Mouse (Mus musculus) CH12.LX (cell line): ENCODE measurements around the gene Col5a3. TPM values are rescaled to one million over a fixed set of nuclear protein-coding genes. Genes with fewer than 3 reads are reported as not detected.

Source experiments
- DNase-seq: peaks from one replicate; pipeline ENCODE4 v3.0.0-alpha.2; 2013; ENCODE audit errors: extremely low read depth
- H3K27ac ChIP-seq: 2 replicates; pipeline ENCODE4 v1.5.1; 2012; ENCODE audit warnings: low read depth, mild to moderate bottlenecking, control low read depth, moderate library complexity; ENCODE audit not compliant: insufficient read depth
- H3K27me3 ChIP-seq: replicated peaks from 2 replicates; pipeline ENCODE3; 2012; ENCODE audit warnings: inconsistent platforms
- H3K36me3 ChIP-seq, 2 experiments: replicated peaks in 1 of 2; 2 replicates each; pipeline versions ENCODE3 to v1.6.1; 2012; ENCODE audit warnings: inconsistent platforms in 1 of 2, low read length in 1 of 2, mild to moderate bottlenecking in 1 of 2, mixed read lengths in 1 of 2, moderate library complexity in 1 of 2; ENCODE audit not compliant: control insufficient read depth in 1 of 2, insufficient read depth in 1 of 2
- H3K4me1 ChIP-seq, 2 experiments: 2 replicates each; pipeline ENCODE4 v1.6.1; 2012; ENCODE audit warnings: inconsistent platforms in 1 of 2, moderate library complexity in 1 of 2; ENCODE audit not compliant: insufficient read depth in 2 of 2, control insufficient read depth in 1 of 2
- H3K4me2 ChIP-seq: 2 replicates; pipeline ENCODE4 v1.6.1; 2012; ENCODE audit warnings: low read depth, mild to moderate bottlenecking, control low read depth; ENCODE audit not compliant: poor library complexity, insufficient read depth, severe bottlenecking
- H3K4me3 ChIP-seq, 3 experiments: fragments of 150-350 bp in 1 of 3; sonication (generic) in 1 of 3; replicated peaks in 1 of 3; 2 replicates each; pipeline versions ENCODE3 to v1.5.1; 2011 to 2012; ENCODE audit warnings: low read depth in 2 of 3, low read length in 2 of 3, mild to moderate bottlenecking in 2 of 3, moderate library complexity in 2 of 3, control low read depth in 1 of 3, improper control_type of control experiment in 1 of 3, inconsistent platforms in 1 of 3, mixed read lengths in 1 of 3; ENCODE audit not compliant: poor library complexity in 1 of 3
- H3K79me2 ChIP-seq: replicated peaks from 2 replicates; pipeline ENCODE4 v1.6.1; 2012; ENCODE audit warnings: mild to moderate bottlenecking, moderate library complexity; ENCODE audit not compliant: control insufficient read depth, poor library complexity, insufficient read depth, severe bottlenecking; ENCODE audit errors: extremely low read depth
- H3K9ac ChIP-seq: 2 replicates; pipeline ENCODE4 v1.6.1; 2012; ENCODE audit warnings: low read depth, mild to moderate bottlenecking, control low read depth, moderate library complexity; ENCODE audit not compliant: insufficient read depth
- H3K9me3 ChIP-seq: replicated peaks from 2 replicates; pipeline ENCODE3; 2012; ENCODE audit warnings: low read length, inconsistent platforms, mixed read lengths
- CHD2 ChIP-seq: IDR thresholded peaks from 2 replicates; pipeline ENCODE4 v1.6.1; 2011; ENCODE audit warnings: low read length, improper control_type of control experiment
- CTCF ChIP-seq, 2 experiments: IDR thresholded peaks in 1 of 2; conservative IDR thresholded peaks in 1 of 2; 2 replicates each; pipeline ENCODE4 v1.5.1; 2011 to 2012; ENCODE audit warnings: low read depth in 2 of 2, low read length in 2 of 2, improper control_type of control experiment in 1 of 2, inconsistent platforms in 1 of 2, mild to moderate bottlenecking in 1 of 2, moderate library complexity in 1 of 2
- E2F4 ChIP-seq: IDR thresholded peaks from 2 replicates; pipeline ENCODE4 v1.6.1; 2011; ENCODE audit warnings: low read depth, low read length, improper control_type of control experiment; ENCODE audit not compliant: insufficient replicate concordance
- EP300 ChIP-seq: IDR thresholded peaks from 2 replicates; pipeline ENCODE4 v1.6.1; 2011; ENCODE audit warnings: low read length, improper control_type of control experiment
- ETS1 ChIP-seq: conservative IDR thresholded peaks from 2 replicates; pipeline ENCODE4 v1.6.1; 2012; ENCODE audit warnings: low read depth, mild to moderate bottlenecking, inconsistent platforms, low read length, improper control_type of control experiment, moderate library complexity
- GABPA ChIP-seq: IDR thresholded peaks from 2 replicates; pipeline ENCODE4 v1.6.1; 2012; ENCODE audit warnings: low read depth, low read length, improper control_type of control experiment, inconsistent platforms; ENCODE audit not compliant: insufficient replicate concordance
- HCFC1 ChIP-seq: IDR thresholded peaks from 2 replicates; pipeline ENCODE4 v1.6.1; 2012; ENCODE audit warnings: low read depth, mild to moderate bottlenecking, inconsistent platforms, low read length, improper control_type of control experiment
- IRF4 ChIP-seq: IDR thresholded peaks from 2 replicates; pipeline ENCODE4 v1.6.1; 2014; ENCODE audit warnings: low read depth, mild to moderate bottlenecking, inconsistent platforms, low read length, improper control_type of control experiment
- JUN ChIP-seq: IDR thresholded peaks from 2 replicates; pipeline ENCODE4 v1.6.1; 2011; ENCODE audit warnings: low read depth, mild to moderate bottlenecking, low read length, improper control_type of control experiment, moderate library complexity; ENCODE audit not compliant: insufficient read depth
- JUND ChIP-seq: conservative IDR thresholded peaks from 2 replicates; pipeline ENCODE4 v1.6.1; 2011; ENCODE audit warnings: low read depth, low read length, improper control_type of control experiment
- KAT2A ChIP-seq: IDR thresholded peaks from 2 replicates; pipeline ENCODE4 v1.6.1; 2012; ENCODE audit warnings: low read length, improper control_type of control experiment, inconsistent platforms; ENCODE audit not compliant: insufficient replicate concordance
- MAFK ChIP-seq: IDR thresholded peaks from 2 replicates; pipeline ENCODE4 v1.6.1; 2011; ENCODE audit warnings: low read length, improper control_type of control experiment; ENCODE audit not compliant: insufficient replicate concordance
- MAZ ChIP-seq: IDR thresholded peaks from 2 replicates; pipeline ENCODE4 v1.6.1; 2012; ENCODE audit warnings: low read depth, mild to moderate bottlenecking, inconsistent platforms, low read length, improper control_type of control experiment, moderate library complexity
- MEF2A ChIP-seq: IDR thresholded peaks from 2 replicates; pipeline ENCODE4 v1.6.1; 2014; ENCODE audit warnings: low read depth, mild to moderate bottlenecking, inconsistent platforms, low read length, improper control_type of control experiment, borderline replicate concordance
- MYC ChIP-seq: IDR thresholded peaks from 2 replicates; pipeline ENCODE4 v1.6.1; 2011; ENCODE audit warnings: low read depth, mild to moderate bottlenecking, improper control_type of control experiment, low read length
- PAX5 ChIP-seq: IDR thresholded peaks from 2 replicates; pipeline ENCODE4 v1.6.1; 2012; ENCODE audit warnings: low read length, inconsistent platforms, mixed read lengths
- POLR2A ChIP-seq: IDR thresholded peaks from 2 replicates; pipeline ENCODE4 v1.6.1; 2011; ENCODE audit warnings: low read depth, mild to moderate bottlenecking, improper control_type of control experiment, low read length
- POLR2AphosphoS2 ChIP-seq: IDR thresholded peaks from 2 replicates; pipeline ENCODE4 v1.6.1; 2011; ENCODE audit warnings: low read depth, low read length, improper control_type of control experiment
- RCOR1 ChIP-seq: conservative IDR thresholded peaks from 2 replicates; pipeline ENCODE4 v1.6.1; 2012; ENCODE audit warnings: low read depth, mild to moderate bottlenecking, inconsistent platforms, low read length, improper control_type of control experiment
- TBP ChIP-seq: conservative IDR thresholded peaks from 2 replicates; pipeline ENCODE4 v1.6.1; 2011; ENCODE audit warnings: low read depth, low read length, improper control_type of control experiment
- USF1 ChIP-seq: IDR thresholded peaks from 2 replicates; pipeline ENCODE4 v1.6.1; 2014; ENCODE audit warnings: low read depth, mild to moderate bottlenecking, inconsistent platforms, low read length, improper control_type of control experiment
- USF2 ChIP-seq: conservative IDR thresholded peaks from 2 replicates; pipeline ENCODE4 v1.6.1; 2011; ENCODE audit warnings: low read depth, low read length, improper control_type of control experiment
- ZC3H11A ChIP-seq: IDR thresholded peaks from 2 replicates; pipeline ENCODE4 v1.6.1; 2012; ENCODE audit warnings: low read depth, mild to moderate bottlenecking, inconsistent platforms, low read length, improper control_type of control experiment
- ZKSCAN1 ChIP-seq: IDR thresholded peaks from 2 replicates; pipeline ENCODE4 v1.6.1; 2012; ENCODE audit warnings: low read depth, inconsistent platforms, low read length, improper control_type of control experiment, borderline replicate concordance
- ZMIZ1 ChIP-seq: IDR thresholded peaks from 2 replicates; pipeline ENCODE4 v1.6.1; 2012; ENCODE audit warnings: low read depth, mild to moderate bottlenecking, inconsistent platforms, low read length, improper control_type of control experiment
- ZNF384 ChIP-seq: IDR thresholded peaks from 2 replicates; pipeline ENCODE4 v1.6.1; 2012; ENCODE audit warnings: low read depth, low read length, improper control_type of control experiment, inconsistent platforms
- dilution Hi-C: fragments of 300-500 bp; cut with MboI; formaldehyde crosslinking; loops from 2 replicates; pipeline ENCODE4 v1.14.3; 2020; ENCODE audit warnings: low sequenced_read_pairs; ENCODE audit not compliant: extremely low pct_unique_long_range_greater_than_20kb, extremely low pct_ligation_motif_present
- in situ Hi-C: fragments of 300-500 bp; cut with MboI; formaldehyde crosslinking; loops from 3 replicates; pipeline ENCODE4 v1.14.3; 2019; ENCODE audit warnings: low sequenced_read_pairs, low pct_ligation_motif_present, low pct_unique_long_range_greater_than_20kb, mixed read lengths
- polyA plus RNA-seq: library from polyadenylated mRNA; unstranded; fragments of >175 nt; gene quantifications from 2 replicates; pipeline ENCODE4 v1.2.1, GENCODE M21; 2012; ENCODE audit warnings: low read depth; ENCODE audit not compliant: insufficient read length
- total RNA-seq, 2 experiments: library from RNA; depleted of rRNA; stranded (reverse); fragments of 300-350 nt in 1 of 2; fragments of >200 nt in 1 of 2; gene quantifications; 2 replicates each; pipeline ENCODE4 v1.2.3; 2012 to 2014

The Col5a3 gene
- total and polyA plus RNA-seq, 3 experiments, result 0.25 TPM; not detected in 2

GRCm38 (mm10) chr9:20747682-20748081 is 67.2 kb downstream of the Col5a3 start:
- DNase-seq, result no peak
- Histone ChIP-seq H3K27ac (no peak overlapping the region), H3K79me2 (no peaks in the 10 kb centered on the region), H3K9me3 (peaks cover 6% of the 10 kb centered on the region), H3K4me1 (no peaks in the 10 kb centered on the region; a peak in 1 of 4 replicates), H3K27me3 (peaks cover 81% of the 10 kb centered on the region), H3K36me3 (no peaks in the 10 kb centered on the region), H3K9ac (no peak overlapping the region), H3K4me2 (no peak overlapping the region), H3K4me3 (no peak overlapping the region)
- dilution Hi-C loops (no loop called here), in situ Hi-C loops (no loop called here)
- TF ChIP-seq CTCF (conservative IDR thresholded peaks at IDR 0.05 in 1 of 2, IDR thresholded peaks at IDR 0.05 in 1 of 2; ENCODE audit: low read depth in 2 of 2, low read length in 2 of 2), result no peak
- no peak for TF ChIP-seq CHD2
- TF ChIP-seq GABPA, result no peak
- no peak for TF ChIP-seq HCFC1
- no peak for TF ChIP-seq JUN
- no peak for TF ChIP-seq ZC3H11A
- no peak for TF ChIP-seq ZMIZ1
- TF ChIP-seq ZNF384, result no peak
- no peak for TF ChIP-seq RCOR1
- no peak for TF ChIP-seq POLR2A
- no peak for TF ChIP-seq JUND
- no peak for TF ChIP-seq POLR2AphosphoS2
- TF ChIP-seq EP300, result no peak

GRCm38 (mm10) chr9:20746017-20746660 is 68.7 kb downstream of the Col5a3 start, which contains the start of gene Olfm2:
Gene Olfm2, minus strand, starts transcription at chr9:20746349.
- dilution Hi-C loops, result no loop called here
- in situ Hi-C loops, result no loop called here
- Histone ChIP-seq H3K79me2 (no peaks in the 10 kb centered on the region), H3K4me2 (peak within 1 kb of the TSS; percentile 77), H3K9me3 (peaks cover 6% of the 10 kb centered on the region), H3K4me3 (no peak within 1 kb of the TSS), H3K4me1 (no peaks in the 10 kb centered on the region; a peak in 1 of 4 replicates), H3K27me3 (peaks cover 90% of the 10 kb centered on the region), H3K36me3 (no peaks in the 10 kb centered on the region), H3K9ac (no peak within 1 kb of the TSS), H3K27ac (no peak within 1 kb of the TSS)
- TF ChIP-seq MYC (no peak), MAFK (no peak), TBP (no peak), USF1 (no peak), E2F4 (no peak), MAZ (no peak), KAT2A (no peak), PAX5 (no peak), RCOR1 (no peak), GABPA (no peak), MEF2A (no peak), JUN (no peak), ZKSCAN1 (no peak), HCFC1 (no peak), USF2 (no peak), JUND (no peak), IRF4 (no peak), ZC3H11A (no peak), ETS1 (no peak)
- no peak for DNase-seq
